Mouse (Mus musculus) left cerebral cortex, postnatal 4 days (tissue): Measurements from ENCODE around the gene Ppp1r12c. TPM values are rescaled to one million over a fixed set of nuclear protein-coding genes. Genes with fewer than 3 reads are reported as not detected.
"Not testable (repeated sequence)": the region's sequence is repeated elsewhere in the genome, so short reads cannot be mapped to it uniquely, and the experiment has no call there.

Experiments used
- DNase-seq: peaks from one replicate; pipeline ENCODE4 v3.0.0-alpha.2; 2022
- intact Hi-C: fragments of 180-260 bp; cut with DNase I; formaldehyde crosslinking; loops from one replicate; pipeline ENCODE4 v1.15.1; 2025
- total RNA-seq, 2 experiments: library from RNA; stranded (reverse); gene quantifications; 2 replicates each; pipeline ENCODE4 v1.2.3; 2021

Ppp1r12c gene
- total RNA-seq = 100 to 1,000 TPM; 123 to 135 TPM

GRCm38 (mm10) chr7:4501558-4502397 is at the start of gene Ppp1r12c:
TSS of gene Ppp1r12c (minus strand) at chr7:4501680.
- intact Hi-C loops = no loop called here
- DNase-seq = peak; percentile 97

GRCm38 (mm10) chr7:4547221-4547641 is 45.8 kb upstream of the Ppp1r12c start, which contains the start of gene Syt5:
TSS of gene Syt5 (minus strand) at chr7:4547541.
- peak; percentile 76 for DNase-seq
- intact Hi-C loops = no loop called here

- intact Hi-C loops = no loop called here
- peak; percentile 93 for DNase-seq
These were observed 45.2 kb upstream of the Ppp1r12c start for GRCm38 (mm10) chr7:4546591-4547131.

DNA sequence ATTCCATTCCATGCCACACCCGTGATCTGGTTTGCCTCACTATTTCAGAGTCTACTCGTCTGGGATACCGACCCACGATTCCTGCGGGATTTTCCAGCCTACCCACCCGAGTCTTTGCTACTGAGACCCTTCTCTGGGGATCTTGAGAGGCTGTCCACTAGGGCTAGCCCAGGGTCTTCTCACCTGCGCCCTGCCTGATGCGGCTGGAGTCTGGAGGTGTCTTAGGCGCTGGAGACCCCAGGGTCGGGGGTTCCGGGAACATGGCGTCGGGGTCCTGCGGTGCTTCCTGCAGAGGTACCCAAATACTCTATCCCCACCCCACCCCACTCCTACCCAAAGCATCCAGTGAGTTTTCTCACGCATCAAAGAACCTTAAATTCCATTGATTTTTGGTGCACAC is 44.6 kb upstream of the Ppp1r12c start:
- intact Hi-C loops = no loop called here
- DNase-seq = no peak

GRCm38 (mm10) chr7:4542013-4542412 is 40.5 kb upstream of the Ppp1r12c start:
- DNase-seq = no peak
- intact Hi-C loops = no loop called here

- intact Hi-C loops = no loop called here
- no peak for DNase-seq
These were observed 39.9 kb upstream of the Ppp1r12c start for GRCm38 (mm10) chr7:4541344-4541743.

DNA sequence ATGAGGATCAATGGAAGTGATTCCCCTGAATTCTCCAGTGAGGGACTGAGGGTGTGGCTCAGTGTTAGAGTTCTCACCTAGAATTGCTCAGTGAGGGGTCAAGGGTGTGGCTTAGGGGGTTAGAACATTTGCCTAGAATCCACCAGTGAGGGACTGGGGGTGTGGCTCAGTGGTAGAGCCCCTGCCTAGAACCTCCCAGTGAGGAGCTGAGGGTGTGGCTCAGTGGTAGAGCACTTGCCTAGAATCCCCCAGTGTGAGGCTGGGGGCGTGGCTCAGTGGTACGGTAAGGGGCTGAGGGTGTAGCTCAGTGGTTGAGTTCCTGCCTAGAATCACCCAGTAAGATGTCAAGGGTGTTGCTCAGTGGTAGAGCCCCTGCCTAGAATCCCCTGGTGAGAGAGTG is 37.5 kb upstream of the Ppp1r12c start:
- DNase-seq = no peak
- intact Hi-C loops = no loop called here

GRCm38 (mm10) chr7:4537181-4537580 is 35.7 kb upstream of the Ppp1r12c start:
- intact Hi-C loops = no loop called here
- DNase-seq = no peak

DNA sequence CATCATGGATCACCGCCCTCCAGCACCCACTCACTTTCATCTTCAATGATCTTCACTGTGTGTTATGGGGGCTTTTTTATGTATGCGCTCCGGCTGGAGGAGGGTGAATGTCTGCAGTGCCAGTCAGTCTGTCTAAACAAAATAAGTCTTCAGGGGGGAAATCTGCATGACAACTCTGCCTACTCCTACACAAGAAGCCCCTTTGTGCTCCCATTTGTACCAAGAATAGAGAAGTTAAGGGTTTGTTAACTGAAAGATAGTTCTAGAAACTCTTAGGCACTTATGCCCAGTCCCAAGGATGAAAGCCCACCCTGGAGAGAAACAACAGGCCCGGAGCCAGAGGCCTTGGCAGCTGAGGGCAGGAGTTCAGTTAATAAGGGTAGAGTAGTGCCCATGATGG is 34.9 kb upstream of the Ppp1r12c start:
- intact Hi-C loops = no loop called here
- DNase-seq = no peak

DNA sequence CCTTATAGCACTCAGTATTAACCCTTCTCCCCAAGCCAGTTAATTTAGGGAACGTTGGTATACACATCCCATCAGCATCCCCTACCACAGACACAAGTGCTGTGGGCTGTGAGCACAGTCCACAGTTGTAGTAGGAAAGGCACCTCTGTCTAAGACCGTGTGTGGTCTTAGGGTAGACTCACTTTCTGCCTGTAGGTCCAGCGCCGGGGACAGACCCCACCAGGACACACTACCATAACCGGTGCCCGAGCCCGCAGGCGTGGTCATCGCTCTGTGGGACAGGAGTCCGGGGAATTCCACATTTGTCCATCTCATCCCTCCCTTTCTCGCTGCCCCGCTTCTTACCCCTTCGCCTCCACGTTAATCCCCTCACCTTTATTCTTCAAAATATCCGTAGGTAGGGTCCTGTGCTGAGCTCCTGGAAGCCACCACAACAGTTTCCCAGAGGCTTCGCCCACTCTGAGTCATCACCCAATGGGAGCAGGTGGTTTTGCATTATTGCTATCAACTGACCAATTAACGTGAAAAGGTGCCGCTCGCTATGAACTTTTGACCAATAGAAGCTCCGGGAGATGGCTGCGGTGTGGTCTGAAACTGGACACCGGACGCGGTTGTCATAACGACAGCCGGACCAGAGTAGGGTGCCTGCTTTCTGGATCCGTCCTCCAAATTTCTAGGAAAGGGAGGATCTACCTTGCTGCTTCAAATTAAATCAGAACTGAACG is 30.7 kb upstream of the Ppp1r12c start, which contains the start of gene Dnaaf3:
Dnaaf3 (minus strand) TSS at position 449 of the 725 bp plus-strand sequence.
- intact Hi-C loops = no loop called here
- peak; percentile 49 for DNase-seq

- intact Hi-C loops, DNase-seq: not testable (repeated sequence)
These were observed 28.7 kb upstream of the Ppp1r12c start for GRCm38 (mm10) chr7:4530166-4530565.

DNA sequence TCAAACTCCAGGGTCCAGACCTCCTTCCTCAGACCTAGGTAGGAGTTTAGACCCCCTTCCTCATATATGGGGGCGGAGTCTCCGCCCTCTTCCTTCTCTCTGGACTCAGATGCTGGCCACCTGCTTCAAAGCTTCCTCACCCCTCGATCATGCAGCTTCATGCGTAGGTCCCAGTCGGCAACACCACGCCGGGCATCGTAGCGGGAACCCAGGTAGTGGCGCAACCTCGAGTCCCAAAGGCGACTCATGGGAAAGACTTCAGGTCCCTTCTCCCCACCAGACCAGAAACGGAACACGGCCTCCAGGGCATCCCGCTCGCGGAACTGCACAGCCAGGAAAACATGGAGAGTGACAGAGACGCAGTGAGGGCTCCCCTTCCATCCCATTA is 25.8 kb upstream of the Ppp1r12c start:
- intact Hi-C loops = no loop called here
- DNase-seq = no peak

DNA sequence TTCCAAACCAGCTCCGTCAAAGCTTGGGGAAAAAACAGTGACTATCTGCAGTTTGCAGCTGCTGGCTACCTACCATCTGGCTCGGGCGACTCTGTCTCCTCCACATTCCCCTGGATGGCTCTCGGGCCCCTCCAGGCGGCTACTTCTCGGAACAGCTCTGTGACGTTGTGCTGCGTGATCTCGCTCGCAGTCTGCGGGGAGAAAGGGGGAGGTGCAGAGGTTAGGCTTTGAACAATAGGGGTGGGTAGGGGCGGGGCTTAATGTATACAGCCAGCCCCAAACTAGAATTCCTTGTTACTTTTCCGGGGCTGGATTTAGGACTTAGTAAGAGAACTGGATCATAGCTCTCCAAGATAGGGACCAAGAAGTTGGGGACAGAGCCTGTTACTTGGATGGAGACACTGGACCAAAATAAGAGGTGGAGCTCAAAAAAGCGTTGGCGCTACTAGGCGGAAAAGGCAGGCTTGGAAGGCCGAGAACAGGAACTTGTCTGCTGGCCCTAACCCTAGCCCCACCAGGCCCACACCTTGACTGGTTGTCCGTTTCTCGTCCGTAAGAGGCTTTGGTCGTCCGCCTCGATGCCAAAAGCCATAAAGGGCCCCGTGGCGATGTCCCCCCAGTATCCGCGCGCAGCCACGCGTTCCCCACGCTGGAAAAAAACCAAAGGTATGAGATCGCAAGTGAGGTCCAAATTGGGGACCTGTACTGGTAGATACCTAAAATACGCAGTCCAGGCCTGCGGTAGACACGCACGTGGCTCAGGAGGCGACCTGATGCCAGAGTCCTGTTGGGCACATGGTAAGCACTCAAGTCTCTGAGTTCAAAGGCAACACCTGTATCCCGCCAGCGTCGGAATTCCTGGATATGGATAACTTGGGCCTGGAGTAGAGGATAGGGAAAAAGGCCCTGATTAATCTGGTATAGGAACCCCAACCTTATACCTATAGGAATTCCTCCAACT is 25.1 kb upstream of the Ppp1r12c start:
- intact Hi-C loops = no loop called here

DNA sequence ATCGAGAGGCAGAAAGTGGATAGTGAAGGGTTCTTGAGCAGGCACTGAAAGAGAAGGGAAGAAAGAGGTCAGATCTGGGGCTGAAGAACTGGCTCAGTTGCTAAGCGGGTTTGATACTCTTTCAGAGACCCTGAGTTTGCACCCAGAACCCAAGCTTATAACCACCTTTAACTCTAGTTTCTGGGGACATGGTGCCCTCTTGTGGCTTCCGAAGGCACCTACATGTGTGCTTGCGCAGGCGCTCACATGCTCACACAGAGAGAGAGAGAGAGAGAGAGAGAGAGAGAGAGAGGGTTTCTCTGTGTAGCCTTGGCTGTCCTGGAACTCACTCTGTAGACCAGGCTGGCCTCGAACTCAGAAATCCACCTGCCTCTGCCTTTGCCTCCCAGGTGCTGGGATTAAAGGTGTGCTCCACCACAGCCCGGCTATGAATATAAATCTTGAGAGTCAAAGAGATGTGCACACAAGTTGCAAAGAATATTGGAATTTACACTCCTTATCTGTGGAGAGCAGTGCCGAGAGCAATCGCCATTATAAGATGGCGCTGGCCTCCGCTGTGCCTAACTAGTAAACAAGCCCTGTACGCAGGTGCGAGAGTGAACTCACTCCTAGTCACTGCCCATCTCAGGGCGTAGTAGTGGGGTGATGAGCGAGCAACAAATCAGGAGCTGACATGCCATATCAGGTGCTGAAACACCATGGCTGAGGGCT is 22.9 kb upstream of the Ppp1r12c start, which contains the start of gene Tnni3:
Tnni3 (minus strand) TSS at position 18 of the 711 bp plus-strand sequence.
- peak; percentile 45 for DNase-seq
- intact Hi-C loops = not testable (repeated sequence)

More for the DNA sequence above, 25.1 kb upstream of the Ppp1r12c start:
- DNase-seq = peak; percentile 78

DNA sequence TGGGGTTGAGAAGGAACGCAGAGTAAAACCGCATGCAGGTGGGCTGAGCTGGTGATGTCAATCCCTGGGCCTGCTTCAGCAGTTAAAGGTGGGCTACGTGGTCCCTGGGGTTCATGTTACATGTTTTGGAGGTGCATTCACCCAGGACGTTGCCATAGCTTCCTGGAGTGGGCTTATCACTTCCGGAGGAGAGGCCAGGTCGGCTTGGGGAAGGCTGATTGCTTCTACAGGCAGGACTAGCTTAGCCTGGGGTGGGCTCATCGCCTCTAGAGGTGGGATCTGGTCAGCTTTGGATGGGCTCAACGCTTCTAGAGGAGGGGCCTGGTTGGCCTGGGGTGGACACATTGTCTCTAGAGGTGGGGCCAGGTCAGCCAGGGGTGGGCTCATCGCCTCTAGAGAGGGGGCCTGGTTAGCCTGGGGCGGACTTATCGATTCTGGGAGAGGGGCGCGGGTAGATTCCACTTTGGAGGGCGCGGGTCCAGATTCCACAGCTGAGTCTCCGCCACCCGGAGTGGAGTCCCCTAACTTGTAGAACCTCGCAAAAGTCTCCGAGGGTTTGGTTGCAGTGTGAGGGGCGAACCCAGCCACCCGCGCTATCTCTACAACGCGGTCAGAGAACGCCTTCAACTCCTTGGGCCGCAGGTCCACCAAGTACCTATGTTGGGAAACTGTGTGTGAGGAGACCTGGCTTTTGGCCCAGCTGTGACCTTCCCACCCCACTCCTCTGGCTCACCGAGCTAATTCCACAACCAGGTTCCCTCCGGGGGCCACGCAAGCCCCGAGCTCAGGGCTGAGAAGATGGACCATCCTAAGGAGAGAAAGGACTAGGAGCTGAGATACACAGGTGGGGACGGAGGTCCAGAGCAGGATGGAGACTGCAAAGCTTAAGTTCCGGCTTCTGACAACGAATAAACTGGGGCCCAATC is 22.0 kb upstream of the Ppp1r12c start:
- intact Hi-C loops = no loop called here
- DNase-seq = no peak

GRCm38 (mm10) chr7:4522292-4522691 is 20.8 kb upstream of the Ppp1r12c start:
- intact Hi-C loops = no loop called here
- DNase-seq = no peak

GRCm38 (mm10) chr7:4521231-4522003 is 19.9 kb upstream of the Ppp1r12c start:
- intact Hi-C loops = no loop called here
- no peak for DNase-seq

GRCm38 (mm10) chr7:4518487-4518886 is 17.0 kb upstream of the Ppp1r12c start:
- intact Hi-C loops = no loop called here
- DNase-seq = no peak
